Comparison of ENCODE assay signal across 23 mouse cellular contexts in the genomic region with DNA sequence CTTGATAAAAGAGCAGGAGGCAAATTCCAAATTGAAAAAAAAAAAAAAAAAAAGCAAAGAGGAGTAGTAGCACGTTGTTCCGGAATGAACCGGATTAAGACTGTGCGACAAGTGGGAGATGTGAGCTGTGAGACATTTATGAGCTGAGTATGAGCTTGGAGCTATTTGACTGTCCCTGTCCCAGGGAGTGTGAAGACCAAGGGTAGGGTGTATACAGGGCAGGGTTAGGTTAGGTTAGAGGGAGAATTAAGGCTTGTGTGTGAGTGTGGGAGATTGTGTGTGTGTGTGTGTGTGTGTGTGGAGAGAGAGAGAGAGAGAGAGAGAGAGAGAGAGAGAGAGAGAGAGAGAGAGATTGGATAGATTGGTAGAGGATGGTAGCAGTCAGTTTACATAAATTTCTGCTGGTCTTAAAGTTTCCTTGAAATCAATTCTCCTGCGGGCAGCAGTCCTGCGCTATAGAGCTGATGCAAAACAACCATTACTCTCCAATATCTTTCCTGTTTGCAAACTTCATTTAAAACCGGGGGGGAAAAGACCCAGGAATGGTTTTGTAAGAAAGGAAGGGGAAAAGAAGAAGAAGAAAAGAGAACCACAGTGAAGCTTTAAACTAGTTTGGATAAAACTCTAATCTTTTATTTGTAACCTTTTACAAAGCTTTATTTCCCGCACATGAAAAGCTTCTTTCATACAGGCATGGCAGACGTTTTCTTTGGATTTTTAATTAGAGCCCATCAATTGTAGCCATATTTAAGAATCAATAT. TPM values are rescaled to one million over a fixed set of nuclear protein-coding genes. Genes with fewer than 3 reads are reported as not detected.
DNase-seq lines count a peak whose midpoint lies in the region; ATAC-seq and TF ChIP-seq lines count a peak whose summit lies in the region.
"Had no signal": no experiment of that assay in that cellular context is flagged by ENCODE, and none has a peak within 500 bp of the region (broad histone marks: within the 10 kb centered on the region; RNA-seq: fewer than 3 reads in every experiment).

No protein-coding gene starts in this region.

- no peak for DNase-seq in hindbrain, embryonic 14.5 days (ENCODE audit: low spot score)
- DNase-seq in embryonic facial prominence, embryonic 10.5 days (ENCODE audit: low spot score) = peak; percentile 16
- DNase-seq in hindbrain, postnatal 0 days (ENCODE audit: low spot score) = no peak
- no peak for DNase-seq in right cerebral cortex, postnatal 36 days (ENCODE audit: low spot score in 2 of 2)
- DNase-seq in cerebellum, adult 8-10 months = no peak
- DNase-seq: adrenal gland, adult 2 months; gastrocnemius, adult 2 months; heart, postnatal 14 days; kidney, adult 2 months; kidney, postnatal 14 days; lung, postnatal 4 days; thymus, postnatal 25 days had no signal

- no peak for ATAC-seq in hindbrain, embryonic 14.5 days (ENCODE audit: low FRiP score)
- ATAC-seq in hindbrain, embryonic 16.5 days = no peak
- ATAC-seq in hindbrain, postnatal 0 days = no peak
- no peak for ATAC-seq in midbrain, embryonic 16.5 days
- ATAC-seq: inflammation-experienced regulatory T-cells, adult 6 months had no signal

- H3K9ac ChIP-seq in hindbrain, embryonic 14.5 days = 0 out of 2 replicates have a peak overlapping the region, but pooled peaks have one; percentile 20
- H3K9ac ChIP-seq in hindbrain, embryonic 16.5 days (ENCODE audit: low read depth, low read length) = no peak overlapping the region
- no peak overlapping the region for H3K9ac ChIP-seq in hindbrain, postnatal 0 days (replicated peaks; ENCODE audit: low read length)
- H3K9ac ChIP-seq in midbrain, embryonic 16.5 days (ENCODE audit: low read depth, low read length) = no peak overlapping the region
- H3K9ac ChIP-seq: limb, embryonic 13.5 days; liver, embryonic 14.5 days; lung, embryonic 15.5 days had no signal

- 0 out of 2 replicates have a peak overlapping the region, but pooled peaks have one; percentile 12 for H3K4me2 ChIP-seq in hindbrain, embryonic 14.5 days (replicated peaks)
- H3K4me2 ChIP-seq in hindbrain, embryonic 16.5 days (ENCODE audit: low read length) = no peak overlapping the region
- H3K4me2 ChIP-seq in hindbrain, postnatal 0 days (ENCODE audit: low read depth, low read length) = peak overlapping the region; percentile 13
- H3K4me2 ChIP-seq in midbrain, embryonic 16.5 days (ENCODE audit: low read length) = peak overlapping the region; percentile 4
- H3K4me2 ChIP-seq: heart, embryonic 11.5 days; limb, embryonic 13.5 days; lung, embryonic 15.5 days had no signal

- 31% methylated on average over 9 of the region's 9 CpGs for WGBS in hindbrain, embryonic 14.5 days
- 24% methylated on average over 9 of the region's 9 CpGs for WGBS in hindbrain, embryonic 16.5 days
- WGBS in embryonic facial prominence, embryonic 10.5 days = 31% methylated on average over 9 of the region's 9 CpGs
- 25% methylated on average over 9 of the region's 9 CpGs for WGBS in hindbrain, postnatal 0 days
- 14% methylated on average over 9 of the region's 9 CpGs for WGBS in midbrain, embryonic 16.5 days

- H3K27me3 ChIP-seq in hindbrain, embryonic 14.5 days (ENCODE audit: control insufficient read depth, insufficient read depth, low read length) = peaks cover 99% of the 10 kb centered on the region
- H3K27me3 ChIP-seq in hindbrain, embryonic 16.5 days (replicated peaks; ENCODE audit: control insufficient read depth, insufficient read depth, low read length) = peaks cover 56% of the 10 kb centered on the region
- H3K27me3 ChIP-seq in embryonic facial prominence, embryonic 10.5 days (replicated peaks; ENCODE audit: low read depth, poor library complexity, severe bottlenecking) = peaks cover 100% of the 10 kb centered on the region
- H3K27me3 ChIP-seq in hindbrain, postnatal 0 days (ENCODE audit: insufficient read depth, low read length) = peaks cover 65% of the 10 kb centered on the region
- peaks cover 14% of the 10 kb centered on the region for H3K27me3 ChIP-seq in midbrain, embryonic 16.5 days (ENCODE audit: control insufficient read depth, insufficient read depth, low read depth, low read length)

- no peak overlapping the region; the same call in 1 of the 2 replicates for H3K27ac ChIP-seq in hindbrain, embryonic 14.5 days
- no peak overlapping the region for H3K27ac ChIP-seq in hindbrain, embryonic 16.5 days (ENCODE audit: low read depth, low read length)
- H3K27ac ChIP-seq in embryonic facial prominence, embryonic 10.5 days (replicated peaks) = no peak overlapping the region
- no peak overlapping the region for H3K27ac ChIP-seq in hindbrain, postnatal 0 days
- peak overlapping the region; percentile 51; the same call in 1 of the 2 replicates for H3K27ac ChIP-seq in midbrain, embryonic 16.5 days (ENCODE audit: low read length)
- H3K27ac ChIP-seq: gastrocnemius, adult 2 months; left cerebral cortex, adult 2 months; limb, embryonic 13.5 days; liver, embryonic 14.5 days; lung, embryonic 15.5 days had no signal

- no peaks in the 10 kb centered on the region for H3K4me1 ChIP-seq in hindbrain, embryonic 14.5 days (replicated peaks; ENCODE audit: control insufficient read depth, insufficient read depth, low read length)
- no peaks in the 10 kb centered on the region for H3K4me1 ChIP-seq in hindbrain, embryonic 16.5 days (ENCODE audit: control insufficient read depth, insufficient read depth, low read depth, low read length)
- H3K4me1 ChIP-seq in embryonic facial prominence, embryonic 10.5 days = peaks cover 23% of the 10 kb centered on the region
- no peaks in the 10 kb centered on the region for H3K4me1 ChIP-seq in hindbrain, postnatal 0 days (ENCODE audit: insufficient read depth, low read length)
- peaks cover 8% of the 10 kb centered on the region; the same call in 1 of the 2 replicates for H3K4me1 ChIP-seq in midbrain, embryonic 16.5 days (ENCODE audit: control insufficient read depth, insufficient read depth, low read length)

- H3K9me3 ChIP-seq in hindbrain, embryonic 14.5 days (ENCODE audit: control insufficient read depth, low read length) = no peaks in the 10 kb centered on the region
- H3K9me3 ChIP-seq in hindbrain, embryonic 16.5 days (ENCODE audit: control insufficient read depth, low read length) = no peaks in the 10 kb centered on the region
- H3K9me3 ChIP-seq in embryonic facial prominence, embryonic 10.5 days = no peaks in the 10 kb centered on the region
- H3K9me3 ChIP-seq in hindbrain, postnatal 0 days (ENCODE audit: low read length) = no peaks in the 10 kb centered on the region
- no peaks in the 10 kb centered on the region for H3K9me3 ChIP-seq in midbrain, embryonic 16.5 days (replicated peaks; ENCODE audit: control insufficient read depth, low read length, poor library complexity, severe bottlenecking)
- H3K9me3 ChIP-seq: limb, embryonic 13.5 days; lung, embryonic 15.5 days had no signal

- H3K36me3 ChIP-seq in hindbrain, embryonic 14.5 days (replicated peaks; ENCODE audit: control insufficient read depth, insufficient read depth) = no peaks in the 10 kb centered on the region
- no peaks in the 10 kb centered on the region for H3K36me3 ChIP-seq in hindbrain, embryonic 16.5 days (ENCODE audit: control insufficient read depth, insufficient read depth, low read length)
- H3K36me3 ChIP-seq in embryonic facial prominence, embryonic 10.5 days (replicated peaks) = no peaks in the 10 kb centered on the region
- no peaks in the 10 kb centered on the region for H3K36me3 ChIP-seq in hindbrain, postnatal 0 days (ENCODE audit: insufficient read depth, low read length)
- no peaks in the 10 kb centered on the region for H3K36me3 ChIP-seq in midbrain, embryonic 16.5 days (ENCODE audit: control insufficient read depth, insufficient read depth, low read length)
- H3K36me3 ChIP-seq: limb, embryonic 13.5 days; lung, embryonic 15.5 days had no signal

- H3K4me3 ChIP-seq in hindbrain, embryonic 14.5 days (replicated peaks; ENCODE audit: low read length) = peak overlapping the region; percentile 11; the same call in 1 of the 2 replicates
- H3K4me3 ChIP-seq in hindbrain, embryonic 16.5 days (ENCODE audit: low read length) = no peak overlapping the region
- H3K4me3 ChIP-seq in embryonic facial prominence, embryonic 10.5 days = no peak overlapping the region
- peak overlapping the region; percentile 15; the same call in 1 of the 2 replicates for H3K4me3 ChIP-seq in hindbrain, postnatal 0 days (ENCODE audit: low read length)
- H3K4me3 ChIP-seq in midbrain, embryonic 16.5 days (ENCODE audit: low read depth, low read length) = peak overlapping the region; percentile 32
- H3K4me3 ChIP-seq: gastrocnemius, adult 2 months; left cerebral cortex, adult 2 months; limb, embryonic 13.5 days; lung, embryonic 15.5 days had no signal

- TF ChIP-seq CTCF in hindbrain, postnatal 0 days (IDR thresholded peaks at IDR 0.05; ENCODE audit: low read depth) = no peak

RNA-seq across cellular contexts. Expression of a gene that starts 2.0 kb away (rescaled TPM):
- polyA plus RNA-seq in hindbrain, embryonic 14.5 days (2014; fragmentation: Nextera tagmentation; extraction: Ambion mirVana) = 18.5 and 20.3 TPM in 2 replicates
- 21.0 and 26.3 TPM in 2 replicates for polyA plus RNA-seq in hindbrain, embryonic 16.5 days (2015; fragmentation: Nextera tagmentation; extraction: Ambion mirVana)
- polyA plus RNA-seq in embryonic facial prominence, embryonic 10.5 days (2016; fragmentation: Nextera tagmentation; extraction: Ambion mirVana) = 12.8 and 15.2 TPM in 2 replicates
- total RNA-seq in hindbrain, postnatal 0 days (2014; rRNA removed) = 27.6 and 48.4 TPM in 2 replicates
- polyA plus RNA-seq in hindbrain, postnatal 0 days (2015; fragmentation: Nextera tagmentation; extraction: Ambion mirVana) = 31.1 and 33.2 TPM in 2 replicates
- 69.3 and 79.5 TPM in 2 replicates for polyA plus RNA-seq in midbrain, embryonic 16.5 days (2015; fragmentation: Nextera tagmentation; extraction: Ambion mirVana)
- total RNA-seq: adrenal gland, adult 2 months; gastrocnemius, adult 2 months; heart, postnatal 14 days had no signal
- polyA plus RNA-seq: adrenal gland, adult 2 months; C2C12; gonadal fat pad, adult 2 months; inflammation-experienced regulatory T-cells, adult 6 months; kidney, adult 2 months; limb, embryonic 13.5 days; lung, embryonic 15.5 days; small intestine, adult 2 months had no signal

Comparison
In these comparisons a context has a peak if more than half of its experiments do, and no peak if none do; other contexts are left out.
1. H3K4me3 ChIP-seq: peak in hindbrain, embryonic 14.5 days (single experiment), hindbrain, postnatal 0 days (single experiment) and midbrain, embryonic 16.5 days (single experiment); none in hindbrain, embryonic 16.5 days (single experiment) and embryonic facial prominence, embryonic 10.5 days (single experiment).